Mouse (Mus musculus) layer of hippocampus, adult 2 months (tissue): Measurements from ENCODE around the gene Plxnb1. TPM values are rescaled to one million over a fixed set of nuclear protein-coding genes. Genes with fewer than 3 reads are reported as not detected.
A peak's percentile ranks its signal among the peaks of the same experiment; 100 is the strongest.

ENCODE experiments used
- DNase-seq, 2 experiments: peaks; one replicate each; pipeline ENCODE4 v3.0.0; 2022; ENCODE audit warnings: low spot score in 2 of 2
- H3K27ac ChIP-seq: fragments of 200-600 bp; 2 replicates; pipeline ENCODE4 v1.8.1; 2022
- H3K4me3 ChIP-seq: fragments of 200-600 bp; 2 replicates; pipeline ENCODE4 v1.8.1; 2022; ENCODE audit warnings: mild to moderate bottlenecking
- CTCF ChIP-seq: fragments of 200-600 bp; conservative IDR thresholded peaks from 2 replicates; pipeline ENCODE4 v1.8.1; 2022; ENCODE audit warnings: antibody characterized with exemption, mild to moderate bottlenecking, moderate library complexity
- long read RNA-seq, 2 experiments: library from polyadenylated mRNA; stranded (forward); transcript quantifications; one replicate each; pipeline ENCODE4 v2.0.0; 2021; ENCODE audit warnings: borderline mapping rate in 2 of 2
- total RNA-seq, 2 experiments: library from RNA; stranded (reverse); gene quantifications; 2 replicates each; pipeline ENCODE4 v1.2.3; 2021

Plxnb1 gene
- total RNA-seq, result 10 to 100 TPM; 84.4 to 92.7 TPM
- long read RNA-seq, experiment 1, full-length matches to known transcripts, result 3 of 39 reads
- long read RNA-seq, experiment 1, partial matches to known transcripts, result 23 of 39 reads
- long read RNA-seq, experiment 1, other reads (novel, unspliced or antisense), result 13 of 39 reads
- long read RNA-seq, experiment 2, full-length matches to known transcripts, result 5 of 58 reads
- long read RNA-seq, experiment 2, partial matches to known transcripts, result 35 of 58 reads
- long read RNA-seq, experiment 2, other reads (novel, unspliced or antisense), result 18 of 58 reads

DNA sequence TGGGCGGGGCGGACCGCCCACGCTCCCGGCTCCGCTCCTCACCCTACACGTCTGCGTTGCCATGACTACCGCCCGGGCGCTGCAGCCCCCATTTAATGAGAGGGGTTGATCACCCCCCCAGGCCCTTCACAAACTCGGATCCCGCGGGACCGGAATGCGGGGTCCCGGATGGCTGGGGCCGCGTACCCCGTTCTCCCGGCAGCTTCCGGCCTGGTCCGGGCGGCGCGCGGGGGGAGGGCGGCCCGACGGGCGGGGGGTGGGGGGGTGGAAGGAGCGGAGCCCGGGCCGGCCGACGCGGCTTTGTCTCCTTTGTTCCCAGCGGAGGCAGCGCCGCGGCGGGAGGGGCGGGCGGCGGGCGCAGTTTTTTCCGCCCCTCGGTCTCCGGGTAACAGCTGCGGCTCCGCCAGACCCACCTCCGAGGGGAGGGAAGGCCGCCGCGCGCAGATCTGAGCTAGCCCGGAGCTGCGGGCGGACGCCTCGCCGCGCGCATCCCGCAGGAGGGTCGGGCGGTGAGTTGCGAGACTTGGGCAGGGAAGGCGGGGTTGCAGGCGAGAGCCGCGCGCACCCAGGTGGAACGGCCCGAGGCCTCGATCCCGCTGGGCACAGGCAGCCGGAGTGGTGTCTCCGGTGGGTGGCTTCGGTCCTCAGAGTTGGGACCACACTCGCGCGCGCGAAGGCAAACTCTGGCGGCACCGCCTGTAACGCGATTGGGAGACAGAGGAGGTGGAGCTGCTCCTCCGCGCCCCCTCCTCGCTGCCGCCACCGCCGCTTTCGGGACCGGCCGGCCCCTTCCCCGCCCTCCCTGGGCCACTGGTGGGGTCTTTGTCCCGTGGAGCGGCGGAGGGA is at the start of gene Plxnb1:
TSS of gene Plxnb1 (plus strand) at position 253 of the 846 bp plus-strand sequence.
- peak; percentile 66 to 67 for DNase-seq
- no peak for TF ChIP-seq CTCF
- Histone ChIP-seq H3K4me3 (peak within 1 kb of the TSS; percentile 83), H3K27ac (peak within 1 kb of the TSS; percentile 91)

DNA sequence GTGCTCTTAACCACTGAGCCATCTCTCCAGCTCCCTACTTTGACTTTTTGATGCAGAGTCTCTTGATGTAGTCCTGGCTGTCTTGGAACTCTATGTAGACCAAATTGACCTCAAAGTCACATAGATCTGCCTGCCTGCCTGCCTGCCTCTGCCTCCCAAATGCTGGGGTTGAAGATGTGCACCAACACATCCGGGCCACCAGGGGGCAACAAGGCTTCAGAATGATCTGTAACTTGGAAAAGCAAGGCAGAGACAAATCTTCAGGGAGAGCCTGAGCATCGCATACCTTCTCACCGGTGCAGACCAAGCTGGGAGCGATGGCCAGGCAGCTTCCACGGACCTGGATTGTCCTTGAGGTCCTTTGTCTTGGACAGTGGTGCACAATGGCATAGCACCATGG is 48.9 kb upstream of the Plxnb1 start:
- Histone ChIP-seq H3K27ac (no peak overlapping the region), H3K4me3 (no peak overlapping the region)
- peak; percentile 79 for TF ChIP-seq CTCF
- no peak for DNase-seq

DNA sequence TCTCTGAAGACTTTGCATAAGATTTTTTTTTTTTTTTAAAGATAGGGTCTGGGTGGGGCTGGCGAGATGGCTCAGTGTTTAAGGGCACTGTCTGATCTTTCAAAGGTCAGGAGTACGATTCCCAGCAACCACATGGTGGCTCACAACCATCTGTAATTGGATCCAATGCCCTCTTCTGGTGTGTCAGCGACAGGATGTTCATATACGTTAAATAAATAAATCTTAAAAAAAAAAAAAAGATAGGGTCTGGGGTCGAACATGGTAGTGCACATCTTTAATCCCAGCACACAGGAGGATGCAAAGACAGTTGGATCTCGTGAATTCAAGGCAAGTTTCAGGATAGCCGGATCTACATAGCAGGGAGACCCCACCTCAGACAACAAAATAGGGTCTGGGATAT is 45.9 kb upstream of the Plxnb1 start:
- no peak for DNase-seq
- no peak overlapping the region for H3K4me3 ChIP-seq
- TF ChIP-seq CTCF, result no peak
- H3K27ac ChIP-seq, result no peak overlapping the region

DNA sequence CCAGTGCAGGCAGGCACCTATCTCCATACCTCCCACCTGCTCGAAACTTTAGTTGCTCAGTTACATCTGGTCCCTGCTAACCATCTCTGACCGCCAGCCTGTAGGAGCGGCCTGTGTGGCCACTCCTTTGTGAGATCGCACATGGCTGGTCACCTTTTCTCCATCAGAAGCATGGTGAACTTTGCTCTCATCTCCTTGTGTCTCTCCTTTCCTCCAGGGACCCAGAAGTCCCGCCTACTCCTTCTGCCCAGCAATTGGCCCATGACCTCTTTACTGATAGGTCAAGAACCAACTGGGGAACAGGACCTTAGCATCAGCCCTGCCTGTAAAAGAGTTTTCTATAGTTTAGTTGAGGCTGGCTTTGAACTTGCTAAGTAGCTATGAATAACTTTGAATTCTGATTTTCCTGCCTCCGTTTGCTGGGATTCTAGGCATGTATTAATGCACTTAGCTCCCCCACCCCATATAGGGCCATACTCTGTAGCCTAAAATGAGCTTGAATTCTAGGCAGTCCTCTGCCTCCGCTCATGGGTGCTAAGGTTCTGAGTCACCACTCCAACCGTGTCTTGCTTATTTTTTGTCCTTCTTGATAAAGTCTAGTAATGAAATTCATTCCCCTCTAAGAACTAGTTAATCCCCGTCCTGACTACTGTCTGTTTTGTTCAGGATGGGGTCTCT is 45.1 kb upstream of the Plxnb1 start:
- TF ChIP-seq CTCF, result no peak
- DNase-seq, result no peak
- no peak overlapping the region for H3K27ac ChIP-seq
- H3K4me3 ChIP-seq, result no peak overlapping the region

DNA sequence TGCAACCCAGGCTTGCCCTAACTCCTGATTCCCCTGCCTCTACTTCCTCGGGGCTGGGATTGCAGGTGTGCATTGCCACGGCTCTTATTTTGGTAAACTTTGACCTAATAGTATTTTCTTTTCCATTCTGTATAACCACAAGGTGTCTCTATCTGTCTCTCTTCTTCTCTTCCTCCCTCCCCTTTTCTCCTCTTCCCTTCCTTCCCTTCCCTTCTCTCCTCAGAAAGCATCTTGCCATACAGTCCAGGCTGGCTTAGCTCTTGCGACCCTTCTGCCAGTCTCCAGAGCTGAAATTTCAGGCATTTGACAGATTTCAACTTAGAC is 44.6 kb upstream of the Plxnb1 start:
- no peak overlapping the region for H3K4me3 ChIP-seq
- TF ChIP-seq CTCF, result no peak
- no peak for DNase-seq
- no peak overlapping the region for H3K27ac ChIP-seq

DNA sequence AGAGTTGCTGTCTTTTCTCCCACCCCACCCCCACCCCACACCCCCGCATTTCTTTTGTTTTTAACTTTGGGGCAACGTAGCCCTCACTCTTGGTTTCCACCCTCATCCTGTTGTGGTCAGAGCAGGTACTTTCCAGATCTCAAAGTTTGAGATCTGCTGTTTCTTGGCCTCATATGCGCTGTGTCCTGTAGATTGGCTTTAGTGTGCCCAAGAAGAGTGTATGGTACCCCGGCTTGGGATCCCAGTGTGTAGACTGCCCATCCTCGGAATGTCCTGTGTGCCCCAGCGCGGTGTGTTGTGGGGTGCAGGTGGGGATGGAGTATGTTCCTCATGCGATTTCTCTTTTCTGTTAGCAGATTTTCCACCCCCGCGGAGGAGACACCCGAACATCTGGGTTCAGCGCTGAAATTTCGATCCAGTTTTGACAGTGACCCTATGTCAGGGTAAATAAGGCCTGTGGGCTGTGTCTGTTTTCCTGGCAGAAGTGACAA is 44.1 kb upstream of the Plxnb1 start:
- TF ChIP-seq CTCF, result no peak
- Histone ChIP-seq H3K4me3 (no peak overlapping the region), H3K27ac (no peak overlapping the region)
- no peak for DNase-seq

DNA sequence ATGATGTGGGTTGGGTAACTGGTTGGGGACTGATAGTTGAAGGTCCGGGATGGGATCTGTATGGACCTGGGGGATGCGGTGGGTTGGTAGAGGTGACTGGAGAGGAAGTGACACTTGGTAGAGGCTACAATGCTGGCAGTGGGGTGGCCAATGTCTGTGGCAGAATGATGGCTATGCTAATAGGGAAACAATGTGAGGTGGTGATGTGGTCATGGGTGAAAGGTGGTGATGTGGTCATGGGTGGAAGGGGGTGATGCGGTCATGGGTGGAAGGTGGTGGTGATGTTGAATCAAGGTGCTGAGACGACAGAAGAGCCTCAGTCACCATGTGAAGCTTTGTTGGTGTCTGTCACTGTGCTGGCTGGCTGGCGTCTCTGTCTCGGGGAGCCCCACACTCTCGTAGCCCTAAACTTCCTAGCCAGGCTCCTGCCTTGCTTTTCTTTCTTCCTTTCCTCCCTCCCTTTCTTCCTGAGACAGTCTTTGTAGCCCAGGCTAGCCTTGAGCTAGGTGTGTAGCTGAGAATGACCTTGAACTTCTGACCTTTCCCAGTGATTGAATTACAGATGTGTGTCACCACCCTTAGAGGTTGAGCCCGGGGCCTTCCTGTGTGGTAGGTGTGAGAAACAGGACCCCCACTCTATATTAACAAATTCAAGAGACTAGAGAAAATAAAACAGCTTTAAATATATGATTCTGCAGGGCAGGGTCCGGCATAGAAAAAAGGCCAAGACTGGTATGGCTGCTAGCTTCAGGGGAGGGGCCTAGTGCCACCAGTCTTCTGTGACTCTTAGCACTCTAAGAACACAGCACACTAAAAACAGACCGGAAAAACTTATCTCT is 43.3 kb upstream of the Plxnb1 start:
- no peak for TF ChIP-seq CTCF
- H3K27ac ChIP-seq, result no peak overlapping the region
- DNase-seq, result no peak
- no peak overlapping the region for H3K4me3 ChIP-seq

DNA sequence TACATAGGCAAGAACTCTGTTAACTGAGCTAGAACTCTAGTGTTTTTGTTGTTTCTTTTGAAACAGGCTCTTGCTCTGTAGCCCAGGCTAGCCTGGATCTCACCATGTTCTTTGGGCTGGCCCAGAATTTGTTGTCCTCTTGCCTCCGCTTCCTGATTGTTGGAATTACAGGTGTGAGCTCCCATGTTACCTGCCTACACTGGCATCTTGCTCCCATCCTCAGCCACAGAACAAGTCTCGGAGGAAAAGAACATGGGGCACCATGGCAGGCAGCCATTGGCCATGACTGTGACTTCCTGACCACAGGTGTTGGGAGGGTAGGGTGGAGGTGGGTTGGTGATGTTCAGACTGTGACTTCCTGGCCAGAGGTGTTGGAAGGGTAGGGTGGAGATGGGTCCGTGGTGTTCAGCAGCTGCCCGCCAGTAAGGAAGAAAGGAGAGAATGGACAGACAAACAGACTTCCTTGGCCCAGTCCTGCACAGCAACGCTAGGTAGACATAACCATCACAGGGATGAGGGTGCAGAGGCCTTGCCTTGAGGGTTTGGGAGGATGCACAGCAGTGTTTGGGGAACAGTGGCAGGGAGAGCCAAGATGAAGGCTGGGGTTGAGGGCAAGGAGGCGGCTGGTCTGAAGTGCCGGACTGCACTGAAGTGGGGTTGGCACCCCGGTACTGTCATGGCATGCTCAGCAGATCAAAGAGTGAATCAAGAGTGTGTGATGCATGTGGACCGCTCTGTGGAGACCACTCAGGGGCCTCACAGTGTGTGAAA is 42.5 kb upstream of the Plxnb1 start:
- DNase-seq, result no peak
- no peak overlapping the region for H3K27ac ChIP-seq
- H3K4me3 ChIP-seq, result no peak overlapping the region
- no peak for TF ChIP-seq CTCF

DNA sequence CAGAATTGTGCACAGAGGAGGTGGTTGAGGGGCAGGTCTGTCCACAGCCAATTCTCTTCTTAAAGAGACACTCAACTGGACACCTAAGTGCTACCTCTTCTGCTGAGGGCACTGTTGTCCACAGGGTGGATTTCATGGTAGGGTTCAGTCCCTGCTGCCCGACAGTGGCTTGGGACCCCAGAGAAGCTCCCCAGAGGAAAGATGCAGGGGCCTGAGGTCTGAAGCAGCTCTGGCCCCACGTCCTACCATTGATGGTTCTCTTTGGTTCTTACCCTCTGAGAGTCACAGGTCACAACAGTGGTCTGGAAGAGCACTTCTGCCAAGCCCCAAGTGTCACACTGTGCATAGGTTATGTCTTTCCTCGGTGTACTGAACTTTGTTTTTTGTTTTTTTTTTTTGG is 41.8 kb upstream of the Plxnb1 start:
- Histone ChIP-seq H3K4me3 (no peak overlapping the region), H3K27ac (no peak overlapping the region)
- no peak for DNase-seq
- TF ChIP-seq CTCF, result no peak

DNA sequence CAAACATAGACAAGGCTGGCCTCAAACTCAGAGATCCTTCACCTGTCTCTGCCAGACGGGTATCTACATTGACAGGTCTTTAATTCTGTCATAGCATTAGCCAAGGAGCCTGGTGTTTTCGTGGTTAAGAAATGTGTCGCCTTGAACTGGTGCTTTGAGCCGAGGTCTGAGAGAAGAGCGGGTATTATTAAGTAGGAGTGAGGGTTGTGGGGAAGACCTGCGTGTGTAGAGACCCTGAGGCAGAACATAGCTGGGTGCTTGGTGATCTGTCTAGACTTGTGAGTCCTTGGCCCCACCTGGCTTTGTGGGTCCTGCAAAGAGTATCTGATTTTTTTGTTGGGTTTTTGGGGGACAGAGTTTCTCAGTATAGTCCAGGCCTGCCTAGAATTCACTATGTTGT is 41.3 kb upstream of the Plxnb1 start:
- H3K4me3 ChIP-seq, result no peak overlapping the region
- TF ChIP-seq CTCF, result no peak
- no peak for DNase-seq
- H3K27ac ChIP-seq, result no peak overlapping the region

DNA sequence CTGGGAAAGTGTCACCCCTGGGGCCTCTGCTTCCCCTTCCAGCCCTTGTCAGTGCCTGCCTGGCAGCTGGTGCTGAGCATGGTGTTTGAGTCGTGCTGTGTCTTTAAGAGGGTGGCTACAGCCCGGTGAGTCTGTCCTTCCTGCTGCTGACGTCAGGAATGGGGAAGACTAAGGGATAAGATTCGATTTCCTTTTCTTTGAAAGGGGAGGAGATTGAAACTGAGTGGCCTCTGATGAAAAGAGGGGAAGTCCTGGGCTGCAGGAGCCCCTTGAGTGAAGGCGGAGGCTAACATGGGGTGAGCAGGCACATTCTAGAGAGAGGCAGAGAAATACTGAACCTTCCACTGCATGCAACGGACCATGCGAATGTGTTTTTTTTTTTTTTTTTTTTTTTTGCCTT is 40.5 kb upstream of the Plxnb1 start:
- DNase-seq, result peak; percentile 81 to 87
- Histone ChIP-seq H3K27ac (peak overlapping the region; percentile 86), H3K4me3 (peak overlapping the region; percentile 58)
- TF ChIP-seq CTCF, result no peak
